Mouse (Mus musculus) hindbrain, postnatal 0 days (tissue): Measurements from ENCODE around the gene Gm39566. TPM values are rescaled to one million over a fixed set of nuclear protein-coding genes. Genes with fewer than 3 reads are reported as not detected.

Experiments used
- ATAC-seq: fragments of 200-750 bp; cut with Nextera tagmentation; 2 replicates; pipeline ENCODE4 v1.8.0; 2017; ENCODE audit warnings: mild to moderate bottlenecking, moderate TSS enrichment, moderate library complexity
- DNase-seq: peaks from one replicate; pipeline ENCODE4 v3.0.0-alpha.2; 2015; ENCODE audit warnings: low spot score
- H3K27ac ChIP-seq: fragments of 300-500 bp; sonication (generic); 2 replicates; pipeline ENCODE4 v1.5.1; 2014; ENCODE audit warnings: mild to moderate bottlenecking
- H3K27me3 ChIP-seq: fragments of 300-500 bp; sonication (generic); 2 replicates; pipeline ENCODE4 v1.6.1; 2014; ENCODE audit warnings: low read length, mixed read lengths; ENCODE audit not compliant: insufficient read depth
- H3K36me3 ChIP-seq: fragments of 300-500 bp; sonication (generic); 2 replicates; pipeline ENCODE4 v1.6.1; 2014; ENCODE audit warnings: low read length, mixed read lengths; ENCODE audit not compliant: insufficient read depth
- H3K4me1 ChIP-seq: fragments of 300-500 bp; sonication (generic); 2 replicates; pipeline ENCODE4 v1.6.1; 2014; ENCODE audit warnings: antibody characterized with exemption, low read length, mixed read lengths; ENCODE audit not compliant: insufficient read depth
- H3K4me2 ChIP-seq: fragments of 300-500 bp; sonication (generic); 2 replicates; pipeline ENCODE4 v1.6.1; 2014; ENCODE audit warnings: low read depth, mild to moderate bottlenecking, low read length, moderate library complexity, mixed read lengths
- H3K4me3 ChIP-seq: fragments of 300-500 bp; sonication (generic); 2 replicates; pipeline ENCODE4 v1.5.1; 2014; ENCODE audit warnings: low read length
- H3K9ac ChIP-seq: fragments of 300-500 bp; sonication (generic); replicated peaks from 2 replicates; pipeline ENCODE4 v1.6.1; 2014; ENCODE audit warnings: mild to moderate bottlenecking, low read length, moderate library complexity, mixed read lengths
- H3K9me3 ChIP-seq: fragments of 300-500 bp; sonication (generic); 2 replicates; pipeline ENCODE4 v1.6.1; 2016; ENCODE audit warnings: low read length, mixed read lengths
- CTCF ChIP-seq: IDR thresholded peaks from 2 replicates; pipeline ENCODE4 v1.5.1; 2016; ENCODE audit warnings: antibody characterized with exemption, control low read depth, low read depth
- WGBS: fragments of 180-500 bp; shearing (Covaris S2); extraction: QIAGEN DNeasy Blood & Tissue Kit; methylation state at CpG from one replicate; pipeline ENCODE4 v1.1.7; 2014; 5-methylcytosine and 5-hydroxymethylcytosine counted together
- polyA plus RNA-seq: library from polyadenylated mRNA; unstranded; fragments of >200 nt; fragmentation: Nextera tagmentation; extraction: Ambion mirVana; gene quantifications from 2 replicates; pipeline ENCODE4 v1.2.1, GENCODE M21; 2015
- total RNA-seq: library from RNA; depleted of rRNA; stranded (reverse); fragments of >200 nt; gene quantifications from 2 replicates; pipeline ENCODE4 v1.2.3, GENCODE M21; 2014; rRNA removed

Gm39566 gene
- total and polyA plus RNA-seq, 2 experiments from 2014 or later, result not detected

- peak overlapping the region; percentile 96 for H3K27ac ChIP-seq
- ATAC-seq, result peak; percentile 81
- H3K4me2 ChIP-seq, result peak overlapping the region; percentile 74
- DNase-seq, result peak; percentile 76
- no peaks in the 10 kb centered on the region for H3K27me3 ChIP-seq
- H3K9me3 ChIP-seq, result no peaks in the 10 kb centered on the region
- peak overlapping the region; percentile 99 for H3K9ac ChIP-seq
- no peak for TF ChIP-seq CTCF
- H3K4me3 ChIP-seq, result peak overlapping the region; percentile 96
- WGBS, result under 1% methylated on average over 36 of the region's 37 CpGs
- H3K4me1 ChIP-seq, result peaks cover 11% of the 10 kb centered on the region; the same call in 1 of the 2 replicates
- no peaks in the 10 kb centered on the region for H3K36me3 ChIP-seq
Measured at GRCm38 (mm10) chr11:69766126-69766609, 48.9 kb downstream of the Gm39566 start.

GRCm38 (mm10) chr11:69765221-69766125 is 49.6 kb downstream of the Gm39566 start, which contains the start of gene Zbtb4:
TSS of gene Zbtb4 (plus strand) at chr11:69765912.
- no peaks in the 10 kb centered on the region for H3K9me3 ChIP-seq
- WGBS, result 19% methylated on average over 34 of the region's 55 CpGs
- peak within 1 kb of the TSS; percentile 74 for H3K4me2 ChIP-seq
- no peak for TF ChIP-seq CTCF
- H3K9ac ChIP-seq, result peak within 1 kb of the TSS; percentile 99
- H3K4me1 ChIP-seq, result peaks cover 11% of the 10 kb centered on the region; the same call in 1 of the 2 replicates
- ATAC-seq (peak; percentile 76), DNase-seq (peak; percentile 65)
- H3K36me3 ChIP-seq, result no peaks in the 10 kb centered on the region
- H3K27me3 ChIP-seq, result no peaks in the 10 kb centered on the region
- peak within 1 kb of the TSS; percentile 96 for H3K4me3 ChIP-seq
- peak within 1 kb of the TSS; percentile 96 for H3K27ac ChIP-seq

- 76% methylated on average over 7 of the region's 7 CpGs for WGBS
- Histone ChIP-seq H3K27ac (no peak overlapping the region), H3K4me2 (no peak overlapping the region), H3K4me3 (no peak overlapping the region), H3K36me3 (no peaks in the 10 kb centered on the region), H3K9me3 (no peaks in the 10 kb centered on the region), H3K9ac (no peak overlapping the region), H3K27me3 (no peaks in the 10 kb centered on the region), H3K4me1 (peaks cover 22% of the 10 kb centered on the region)
- peak; percentile 45 for TF ChIP-seq CTCF
- peak; percentile 32 for DNase-seq
- no peak for ATAC-seq
Measured at GRCm38 (mm10) chr11:69763551-69763950, 51.5 kb downstream of the Gm39566 start.

- no peak for DNase-seq
- H3K9me3 ChIP-seq, result no peaks in the 10 kb centered on the region
- peaks cover 20% of the 10 kb centered on the region for H3K4me1 ChIP-seq
- H3K9ac ChIP-seq, result no peak within 1 kb of the TSS
- no peak within 1 kb of the TSS for H3K4me2 ChIP-seq
- no peaks in the 10 kb centered on the region for H3K27me3 ChIP-seq
- peak within 1 kb of the TSS; percentile 99 for H3K27ac ChIP-seq
- no peaks in the 10 kb centered on the region for H3K36me3 ChIP-seq
- H3K4me3 ChIP-seq, result no peak within 1 kb of the TSS
- TF ChIP-seq CTCF, result no peak
- ATAC-seq, result no peak
- 69% methylated on average over 1 of the region's 1 CpGs for WGBS
Measured at GRCm38 (mm10) chr11:69761868-69762267, 53.2 kb downstream of the Gm39566 start, which contains the start of gene Slc35g3. TSS of gene Slc35g3 (minus strand) at chr11:69761968.

Other genes with a start within 250 kb of the Gm39566 start
Only the 30 nearest of the 44 such genes appear.
- gene Sox15, start 160.0 kb downstream of the Gm39566 start, total RNA-seq, result not detected in 2 replicates
- gene Sox15, start 160.0 kb downstream of the Gm39566 start, polyA plus RNA-seq, result 0.35 and 0.40 TPM in 2 replicates
- 141 and 256 TPM in 2 replicates for gene Mpdu1, start 152.7 kb downstream of the Gm39566 start, total RNA-seq
- gene Mpdu1, start 152.7 kb downstream of the Gm39566 start, polyA plus RNA-seq, result 122 and 124 TPM in 2 replicates
- gene Cd68, start 149.1 kb downstream of the Gm39566 start, total RNA-seq, result 6.0 and 7.5 TPM in 2 replicates
- gene Cd68, start 149.1 kb downstream of the Gm39566 start, polyA plus RNA-seq, result 10.5 and 12.0 TPM in 2 replicates
- gene Eif4a1, start 142.9 kb downstream of the Gm39566 start, total RNA-seq, result 696 and 745 TPM in 2 replicates
- gene Eif4a1, start 142.9 kb downstream of the Gm39566 start, polyA plus RNA-seq, result 427 and 463 TPM in 2 replicates
- 68.6 and 90.4 TPM in 2 replicates for gene Senp3, start 133.2 kb downstream of the Gm39566 start, total RNA-seq
- gene Senp3, start 133.2 kb downstream of the Gm39566 start, polyA plus RNA-seq, result 69.2 and 69.3 TPM in 2 replicates
- 0.14 and 1.8 TPM in 2 replicates for gene Tnfsf13, start 129.5 kb downstream of the Gm39566 start, total RNA-seq
- gene Tnfsf13, start 129.5 kb downstream of the Gm39566 start, polyA plus RNA-seq, result 0.76 and 0.98 TPM in 2 replicates
- 3.1 and 7.1 TPM in 2 replicates for gene Tnfsf12, start 119.4 kb downstream of the Gm39566 start, total RNA-seq
- 5.0 and 6.0 TPM in 2 replicates for gene Tnfsf12, start 119.4 kb downstream of the Gm39566 start, polyA plus RNA-seq
- gene Tnfsfm13, start 119.2 kb downstream of the Gm39566 start, total RNA-seq, result 0.94 and 4.6 TPM in 2 replicates
- gene Tnfsfm13, start 119.2 kb downstream of the Gm39566 start, polyA plus RNA-seq, result 2.0 and 2.8 TPM in 2 replicates
- gene Polr2a, start 56.7 kb downstream of the Gm39566 start, total RNA-seq, result 18.3 and 18.8 TPM in 2 replicates
- gene Polr2a, start 56.7 kb downstream of the Gm39566 start, polyA plus RNA-seq, result 9.1 and 10.5 TPM in 2 replicates
- gene Slc35g3, start 53.3 kb downstream of the Gm39566 start, total RNA-seq, result 0.72 TPM in 1 of 2 replicates, not detected in the other
- 0.11 and 0.15 TPM in 2 replicates for gene Slc35g3, start 53.3 kb downstream of the Gm39566 start, polyA plus RNA-seq
- gene Zbtb4, start 49.4 kb downstream of the Gm39566 start, total RNA-seq, result 39.2 and 39.9 TPM in 2 replicates
- 4.6 and 4.9 TPM in 2 replicates for gene Zbtb4, start 49.4 kb downstream of the Gm39566 start, polyA plus RNA-seq
- 1.5 TPM in 1 of 2 replicates, not detected in the other for gene Chrnb1, start 19.4 kb downstream of the Gm39566 start, total RNA-seq
- gene Chrnb1, start 19.4 kb downstream of the Gm39566 start, polyA plus RNA-seq, result 0.85 and 1.5 TPM in 2 replicates
- 19.1 and 19.2 TPM in 2 replicates for gene Fgf11, start 13.4 kb downstream of the Gm39566 start, total RNA-seq
- 3.8 and 4.4 TPM in 2 replicates for gene Fgf11, start 13.4 kb downstream of the Gm39566 start, polyA plus RNA-seq
- gene Tmem102, start 9.7 kb downstream of the Gm39566 start, total RNA-seq, result 0.16 and 0.72 TPM in 2 replicates
- gene Tmem102, start 9.7 kb downstream of the Gm39566 start, polyA plus RNA-seq, result 1.1 and 1.5 TPM in 2 replicates
- gene Spem2, start 3.2 kb upstream of the Gm39566 start, total RNA-seq, result not detected in 2 replicates
- not detected in 2 replicates for gene Spem2, start 3.2 kb upstream of the Gm39566 start, polyA plus RNA-seq
- gene Spem1, start 6.9 kb upstream of the Gm39566 start, total RNA-seq, result not detected in 2 replicates
- gene Spem1, start 6.9 kb upstream of the Gm39566 start, polyA plus RNA-seq, result 0.28 and 0.40 TPM in 2 replicates
- 126 and 130 TPM in 2 replicates for gene Nlgn2, start 22.5 kb upstream of the Gm39566 start, total RNA-seq
- gene Nlgn2, start 22.5 kb upstream of the Gm39566 start, polyA plus RNA-seq, result 20.8 and 22.3 TPM in 2 replicates
- 119 and 153 TPM in 2 replicates for gene Tmem256, start 23.2 kb upstream of the Gm39566 start, total RNA-seq
- 435 and 439 TPM in 2 replicates for gene Tmem256, start 23.2 kb upstream of the Gm39566 start, polyA plus RNA-seq
- 24.7 and 26.3 TPM in 2 replicates for gene Plscr3, start 31.1 kb upstream of the Gm39566 start, total RNA-seq
- gene Plscr3, start 31.1 kb upstream of the Gm39566 start, polyA plus RNA-seq, result 32.2 and 33.4 TPM in 2 replicates
- gene Tnk1, start 43.4 kb upstream of the Gm39566 start, total RNA-seq, result not detected in 2 replicates
- gene Tnk1, start 43.4 kb upstream of the Gm39566 start, polyA plus RNA-seq, result 0.15 TPM in 1 of 2 replicates, not detected in the other
- gene Tmem95, start 62.7 kb upstream of the Gm39566 start, total RNA-seq, result not detected in 2 replicates
- gene Tmem95, start 62.7 kb upstream of the Gm39566 start, polyA plus RNA-seq, result not detected in 2 replicates
- 1.7 and 2.0 TPM in 2 replicates for gene Kctd11, start 66.1 kb upstream of the Gm39566 start, total RNA-seq
- gene Kctd11, start 66.1 kb upstream of the Gm39566 start, polyA plus RNA-seq, result 1.3 and 1.7 TPM in 2 replicates
- gene Acap1, start 80.2 kb upstream of the Gm39566 start, total RNA-seq, result 1.5 TPM in 1 of 2 replicates, not detected in the other
- gene Acap1, start 80.2 kb upstream of the Gm39566 start, polyA plus RNA-seq, result 0.20 and 0.21 TPM in 2 replicates
- 2.9 and 9.7 TPM in 2 replicates for gene 2810408A11Rik, start 85.7 kb upstream of the Gm39566 start, total RNA-seq
- 6.5 and 8.1 TPM in 2 replicates for gene 2810408A11Rik, start 85.7 kb upstream of the Gm39566 start, polyA plus RNA-seq
- 95.1 and 118 TPM in 2 replicates for gene Neurl4, start 85.8 kb upstream of the Gm39566 start, total RNA-seq
- gene Neurl4, start 85.8 kb upstream of the Gm39566 start, polyA plus RNA-seq, result 11.9 and 13.1 TPM in 2 replicates
- gene Gps2, start 98.6 kb upstream of the Gm39566 start, total RNA-seq, result 48.1 and 67.6 TPM in 2 replicates
- gene Gps2, start 98.6 kb upstream of the Gm39566 start, polyA plus RNA-seq, result 60.8 and 65.9 TPM in 2 replicates
- 491 and 500 TPM in 2 replicates for gene Eif5a, start 106.7 kb upstream of the Gm39566 start, total RNA-seq
- gene Eif5a, start 106.7 kb upstream of the Gm39566 start, polyA plus RNA-seq, result 1,157 and 1,160 TPM in 2 replicates
- gene Ybx2, start 120.5 kb upstream of the Gm39566 start, total RNA-seq, result 23.9 and 31.1 TPM in 2 replicates
- 3.3 and 5.9 TPM in 2 replicates for gene Ybx2, start 120.5 kb upstream of the Gm39566 start, polyA plus RNA-seq
- 9.5 and 12.8 TPM in 2 replicates for gene Slc2a4, start 132.9 kb upstream of the Gm39566 start, total RNA-seq
- gene Slc2a4, start 132.9 kb upstream of the Gm39566 start, polyA plus RNA-seq, result 6.1 and 6.5 TPM in 2 replicates
- gene Cldn7, start 149.5 kb upstream of the Gm39566 start, total RNA-seq, result not detected in 2 replicates
- gene Cldn7, start 149.5 kb upstream of the Gm39566 start, polyA plus RNA-seq, result 0.18 and 0.19 TPM in 2 replicates